Mouse (Mus musculus) midbrain, embryonic 14.5 days (tissue): ENCODE measurements around the gene Fgfr1op. TPM values are rescaled to one million over a fixed set of nuclear protein-coding genes. Genes with fewer than 3 reads are reported as not detected.
A peak's percentile ranks its signal among the peaks of the same experiment; 100 is the strongest.
"Not testable (repeated sequence)": the region's sequence is repeated elsewhere in the genome, so short reads cannot be mapped to it uniquely, and the experiment has no call there.

ENCODE experiments used
- ATAC-seq: fragments of 200-750 bp; cut with Nextera tagmentation; 2 replicates; pipeline ENCODE4 v1.8.0; 2017; ENCODE audit warnings: moderate number of reproducible peaks, moderate library complexity; ENCODE audit not compliant: low FRiP score, low TSS enrichment
- DNase-seq: peaks from one replicate; pipeline ENCODE4 v3.0.0-alpha.2; 2015
- H3K27ac ChIP-seq: fragments of 300-500 bp; sonication (generic); replicated peaks from 2 replicates; pipeline ENCODE4 v1.5.1; 2014; ENCODE audit warnings: mild to moderate bottlenecking, low read depth, low read length, moderate library complexity
- H3K27me3 ChIP-seq: fragments of 300-500 bp; sonication (generic); 2 replicates; pipeline ENCODE4 v1.6.1; 2014; ENCODE audit warnings: low read length, control low read depth, mixed read lengths; ENCODE audit not compliant: control insufficient read depth, insufficient read depth
- H3K36me3 ChIP-seq: fragments of 300-500 bp; sonication (generic); 2 replicates; pipeline ENCODE4 v1.6.1; 2014; ENCODE audit warnings: low read length, control low read depth; ENCODE audit not compliant: control insufficient read depth, insufficient read depth
- H3K4me1 ChIP-seq: fragments of 300-500 bp; sonication (generic); 2 replicates; pipeline ENCODE4 v1.6.1; 2014; ENCODE audit warnings: mild to moderate bottlenecking, antibody characterized with exemption, low read length, control low read depth; ENCODE audit not compliant: control insufficient read depth, insufficient read depth
- H3K4me2 ChIP-seq: fragments of 300-500 bp; sonication (generic); 2 replicates; pipeline ENCODE4 v1.6.1; 2014; ENCODE audit warnings: mild to moderate bottlenecking, low read length, moderate library complexity
- H3K4me3 ChIP-seq: fragments of 300-500 bp; sonication (generic); replicated peaks from 2 replicates; pipeline ENCODE4 v1.5.1; 2014; ENCODE audit warnings: low read depth, low read length
- H3K9ac ChIP-seq: fragments of 300-500 bp; sonication (generic); replicated peaks from 2 replicates; pipeline ENCODE4 v1.6.1; 2014; ENCODE audit warnings: mild to moderate bottlenecking, low read length, moderate library complexity
- H3K9me3 ChIP-seq: fragments of 300-500 bp; sonication (generic); 2 replicates; pipeline ENCODE4 v1.6.1; 2016; ENCODE audit warnings: low read length, control low read depth, mixed read lengths; ENCODE audit not compliant: control insufficient read depth
- WGBS: fragments of 180-500 bp; shearing (Covaris S2); extraction: QIAGEN DNeasy Blood & Tissue Kit; methylation state at CpG from one replicate; pipeline ENCODE4 v1.1.7; 2014; 5-methylcytosine and 5-hydroxymethylcytosine counted together
- polyA plus RNA-seq: library from polyadenylated mRNA; unstranded; fragments of >200 nt; fragmentation: Nextera tagmentation; extraction: Ambion mirVana; gene quantifications from 2 replicates; pipeline ENCODE4 v1.2.1, GENCODE M21; 2014

Gene Fgfr1op
- polyA plus RNA-seq, 1 experiment from 2014 or later = 31.7 TPM

- H3K4me1 ChIP-seq = no peaks in the 10 kb centered on the region
- H3K4me3 ChIP-seq = no peak overlapping the region
- H3K4me2 ChIP-seq = no peak overlapping the region
- no peak overlapping the region for H3K27ac ChIP-seq
- WGBS = 93% methylated on average over 8 of the region's 8 CpGs
- peaks cover 66% of the 10 kb centered on the region for H3K36me3 ChIP-seq
- DNase-seq = no peak
- no peaks in the 10 kb centered on the region for H3K27me3 ChIP-seq
- no peak for ATAC-seq
- no peak overlapping the region for H3K9ac ChIP-seq
- H3K9me3 ChIP-seq = no peaks in the 10 kb centered on the region
Measured at GRCm38 (mm10) chr17:8193678-8194077, 28.4 kb downstream of the Fgfr1op start.

GRCm38 (mm10) chr17:8195685-8196376 is 30.5 kb downstream of the Fgfr1op start:
- no peak overlapping the region for H3K4me2 ChIP-seq
- H3K27me3 ChIP-seq = no peaks in the 10 kb centered on the region
- H3K9ac ChIP-seq = no peak overlapping the region
- H3K9me3 ChIP-seq = no peaks in the 10 kb centered on the region
- ATAC-seq (no peak), DNase-seq (no peak)
- H3K4me1 ChIP-seq = no peaks in the 10 kb centered on the region
- WGBS = 94% methylated on average over 8 of the region's 8 CpGs
- no peak overlapping the region for H3K4me3 ChIP-seq
- peaks cover 49% of the 10 kb centered on the region for H3K36me3 ChIP-seq
- H3K27ac ChIP-seq = no peak overlapping the region

- ATAC-seq (no peak), DNase-seq (peak; percentile 55)
Measured at GRCm38 (mm10) chr17:8197652-8198051, 32.4 kb downstream of the Fgfr1op start.

GRCm38 (mm10) chr17:8199067-8199935 is 34.0 kb downstream of the Fgfr1op start:
- no peaks in the 10 kb centered on the region for H3K9me3 ChIP-seq
- peaks cover 27% of the 10 kb centered on the region for H3K36me3 ChIP-seq
- ATAC-seq = no peak
- no peaks in the 10 kb centered on the region for H3K27me3 ChIP-seq
- no peak overlapping the region for H3K4me2 ChIP-seq
- H3K27ac ChIP-seq = no peak overlapping the region
- no peaks in the 10 kb centered on the region for H3K4me1 ChIP-seq
- DNase-seq = no peak
- WGBS = 91% methylated on average over 11 of the region's 11 CpGs
- H3K9ac ChIP-seq = no peak overlapping the region
- no peak overlapping the region for H3K4me3 ChIP-seq

More at GRCm38 (mm10) chr17:8197652-8198051, 32.4 kb downstream of the Fgfr1op start:
- Histone ChIP-seq H3K27ac (no peak overlapping the region), H3K4me1 (no peaks in the 10 kb centered on the region), H3K9ac (no peak overlapping the region), H3K4me3 (no peak overlapping the region), H3K36me3 (peaks cover 38% of the 10 kb centered on the region), H3K9me3 (no peaks in the 10 kb centered on the region), H3K4me2 (no peak overlapping the region), H3K27me3 (no peaks in the 10 kb centered on the region)
- 68% methylated on average over 3 of the region's 3 CpGs for WGBS

GRCm38 (mm10) chr17:8199936-8200330 is 34.6 kb downstream of the Fgfr1op start:
- Histone ChIP-seq H3K27me3 (no peaks in the 10 kb centered on the region), H3K4me1 (no peaks in the 10 kb centered on the region), H3K9ac (no peak overlapping the region), H3K27ac (no peak overlapping the region), H3K4me3 (no peak overlapping the region), H3K9me3 (no peaks in the 10 kb centered on the region), H3K4me2 (no peak overlapping the region), H3K36me3 (peaks cover 21% of the 10 kb centered on the region)
- ATAC-seq = no peak
- DNase-seq = no peak
- 89% methylated on average over 1 of the region's 1 CpGs for WGBS

GRCm38 (mm10) chr17:8203487-8203886 is 38.2 kb downstream of the Fgfr1op start:
- Histone ChIP-seq H3K27ac (no peak overlapping the region), H3K4me3 (no peak overlapping the region), H3K9ac (no peak overlapping the region), H3K27me3 (no peaks in the 10 kb centered on the region), H3K36me3 (no peaks in the 10 kb centered on the region), H3K4me1 (no peaks in the 10 kb centered on the region), H3K4me2 (no peak overlapping the region), H3K9me3 (no peaks in the 10 kb centered on the region)
- ATAC-seq (no peak), DNase-seq (no peak)
- 64% methylated on average over 1 of the region's 1 CpGs for WGBS

- DNase-seq, H3K9me3 ChIP-seq, ATAC-seq, H3K4me2 ChIP-seq, H3K27ac ChIP-seq, H3K4me1 ChIP-seq, H3K4me3 ChIP-seq, H3K9ac ChIP-seq, H3K36me3 ChIP-seq, H3K27me3 ChIP-seq: not testable (repeated sequence)
- 77% methylated on average over 1 of the region's 1 CpGs for WGBS
Measured at GRCm38 (mm10) chr17:8205221-8205631, 39.9 kb downstream of the Fgfr1op start.

GRCm38 (mm10) chr17:8206691-8207090 is 41.4 kb downstream of the Fgfr1op start:
- Histone ChIP-seq H3K4me2 (no peak overlapping the region), H3K4me1 (no peaks in the 10 kb centered on the region), H3K27ac (no peak overlapping the region), H3K36me3 (no peaks in the 10 kb centered on the region), H3K9me3 (no peaks in the 10 kb centered on the region), H3K9ac (no peak overlapping the region), H3K27me3 (no peaks in the 10 kb centered on the region), H3K4me3 (no peak overlapping the region)
- 94% methylated on average over 5 of the region's 5 CpGs for WGBS
- no peak for DNase-seq
- no peak for ATAC-seq
